Mouse (Mus musculus) C2C12 (cell line): Measurements from ENCODE around the gene P2ry14. TPM values are rescaled to one million over a fixed set of nuclear protein-coding genes. Genes with fewer than 3 reads are reported as not detected.
A peak's percentile ranks its signal among the peaks of the same experiment; 100 is the strongest.

Experiments
- H3K27me3 ChIP-seq: one replicate; pipeline ENCODE4 v1.6.1; 2011; ENCODE audit not compliant: control insufficient read depth, insufficient read depth, insufficient read length
- H3K36me3 ChIP-seq: one replicate; pipeline ENCODE4 v1.6.1; 2011; ENCODE audit not compliant: control insufficient read depth, insufficient read depth
- H3K4me3 ChIP-seq: one replicate; pipeline ENCODE4 v1.5.1; 2011; ENCODE audit warnings: mild to moderate bottlenecking, control low read depth; ENCODE audit not compliant: poor library complexity, insufficient read depth, severe bottlenecking
- H3K79me2 ChIP-seq: one replicate; pipeline ENCODE4 v1.6.1; 2011; ENCODE audit not compliant: control insufficient read depth, insufficient read depth
- H3K79me3 ChIP-seq: one replicate; pipeline ENCODE4 v1.6.1; 2011; ENCODE audit warnings: low read depth, control low read depth
- H3ac ChIP-seq: one replicate; pipeline ENCODE3; 2011; ENCODE audit warnings: low read depth; ENCODE audit not compliant: control insufficient read depth, insufficient read length
- CEBPB ChIP-seq: IDR thresholded peaks from one replicate; pipeline ENCODE4 v1.6.1; 2011; ENCODE audit warnings: low read depth, mild to moderate bottlenecking, control low read depth, moderate library complexity
- CTCF ChIP-seq: IDR thresholded peaks from one replicate; pipeline ENCODE4 v1.5.1; 2011; ENCODE audit not compliant: control insufficient read depth, insufficient read depth, insufficient read length
- FOSL1 ChIP-seq: IDR thresholded peaks from one replicate; pipeline ENCODE4 v1.8.0; 2011; ENCODE audit warnings: mild to moderate bottlenecking, low read length; ENCODE audit not compliant: poor library complexity, insufficient read depth, severe bottlenecking
- MAX ChIP-seq: IDR thresholded peaks from one replicate; pipeline ENCODE4 v1.6.1; 2011; ENCODE audit warnings: mild to moderate bottlenecking, control low read depth
- MYOD1 ChIP-seq: IDR thresholded peaks from one replicate; pipeline ENCODE4 v1.6.1; 2011; ENCODE audit warnings: low read depth; ENCODE audit not compliant: control insufficient read depth, insufficient read length
- MYOG ChIP-seq: IDR thresholded peaks from one replicate; pipeline ENCODE4 v1.6.1; 2011; ENCODE audit not compliant: control insufficient read depth, insufficient read length; ENCODE audit errors: extremely low read depth
- USF1 ChIP-seq: IDR thresholded peaks from one replicate; pipeline ENCODE4 v1.6.1; 2011; ENCODE audit warnings: low read depth, mild to moderate bottlenecking, control low read depth, moderate library complexity
- polyA plus RNA-seq: library from polyadenylated mRNA; unstranded; fragments of >200 nt; fragmentation: generic; extraction: Trizol; gene quantifications from one replicate; pipeline ENCODE4 v1.2.1, GENCODE M21; 2012; ENCODE audit warnings: missing spikeins

The P2ry14 gene
- polyA plus RNA-seq, 1 experiment = not detected

DNA sequence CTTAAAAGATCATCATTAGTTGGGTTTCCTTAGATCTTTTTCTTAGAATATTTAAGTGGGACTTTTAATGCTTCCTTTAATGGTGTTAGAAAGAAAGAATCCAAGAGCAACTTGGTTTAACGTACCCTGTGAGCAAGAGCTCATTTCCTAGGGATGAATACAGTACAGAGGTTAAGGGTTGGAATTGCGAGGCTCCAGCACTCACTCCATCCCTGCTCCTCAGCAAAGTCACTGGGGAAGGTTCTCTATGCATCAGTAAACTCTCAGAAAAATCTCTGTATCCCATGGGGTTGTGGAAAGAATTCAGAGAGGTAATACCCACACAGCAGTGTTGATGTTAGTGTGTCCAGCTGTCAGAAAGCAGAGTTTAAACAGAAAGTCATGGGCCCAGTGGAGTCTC lies 13.3 kb downstream of the P2ry14 start:
- Histone ChIP-seq H3K36me3 (no peaks in the 10 kb centered on the region), H3K4me3 (no peak overlapping the region), H3K79me2 (no peaks in the 10 kb centered on the region), H3ac (no peak overlapping the region), H3K79me3 (no peaks in the 10 kb centered on the region), H3K27me3 (no peaks in the 10 kb centered on the region)
- TF ChIP-seq MYOD1 (no peak), FOSL1 (no peak), USF1 (no peak), CTCF (no peak), CEBPB (no peak), MAX (no peak), MYOG (no peak)

DNA sequence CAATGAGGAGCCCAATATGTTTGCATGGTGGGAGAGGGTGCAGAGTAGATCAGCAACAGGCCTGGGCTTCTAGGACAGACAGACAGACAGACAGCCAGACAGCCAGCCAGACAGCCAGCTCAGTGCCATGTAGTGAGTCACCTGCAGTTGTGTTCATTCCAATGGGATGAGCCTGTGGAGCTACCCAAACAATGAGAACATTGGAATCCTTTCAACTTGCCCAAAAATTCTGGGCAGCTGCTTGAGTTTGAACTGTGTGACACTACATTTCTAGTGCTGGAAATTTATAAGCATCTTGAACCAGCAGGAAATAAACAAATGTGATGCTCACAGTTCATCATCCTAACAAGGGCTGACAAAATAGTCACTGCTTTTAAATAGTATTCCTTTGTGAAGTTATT lies 13.8 kb downstream of the P2ry14 start:
- Histone ChIP-seq H3K4me3 (no peak overlapping the region), H3K36me3 (no peaks in the 10 kb centered on the region), H3ac (no peak overlapping the region), H3K79me2 (no peaks in the 10 kb centered on the region), H3K27me3 (no peaks in the 10 kb centered on the region), H3K79me3 (no peaks in the 10 kb centered on the region)
- TF ChIP-seq MYOD1 = peak; percentile 8
- TF ChIP-seq MYOG = no peak

DNA sequence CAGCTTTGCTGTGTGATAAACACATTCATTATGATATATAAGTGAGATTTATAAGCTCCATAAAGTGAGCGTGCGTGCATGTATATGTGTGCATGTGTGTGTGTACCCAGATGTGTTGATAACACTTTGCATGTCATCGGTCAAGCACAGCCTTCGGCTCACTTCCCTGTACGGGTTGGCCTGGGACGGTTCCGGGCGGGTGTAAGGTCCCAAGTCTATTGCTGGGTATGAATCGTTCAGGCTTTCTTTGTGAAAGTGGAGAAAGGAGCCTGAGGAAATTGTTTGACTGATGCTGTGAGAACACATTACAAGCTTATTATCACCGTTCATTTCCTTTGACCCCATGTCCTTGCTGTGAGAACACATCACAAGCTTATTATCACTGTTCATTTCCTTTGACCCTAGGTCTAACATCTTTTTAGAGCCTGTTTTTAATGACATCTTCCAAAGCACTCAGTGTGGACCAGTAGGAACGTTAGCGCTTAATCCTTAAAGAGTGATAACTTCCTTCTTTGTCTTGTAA lies 14.4 kb downstream of the P2ry14 start:
- H3ac ChIP-seq = no peak overlapping the region
- TF ChIP-seq MAX (no peak), USF1 (no peak), MYOD1 (no peak), CEBPB (no peak), FOSL1 (no peak), CTCF (no peak), MYOG (no peak)

DNA sequence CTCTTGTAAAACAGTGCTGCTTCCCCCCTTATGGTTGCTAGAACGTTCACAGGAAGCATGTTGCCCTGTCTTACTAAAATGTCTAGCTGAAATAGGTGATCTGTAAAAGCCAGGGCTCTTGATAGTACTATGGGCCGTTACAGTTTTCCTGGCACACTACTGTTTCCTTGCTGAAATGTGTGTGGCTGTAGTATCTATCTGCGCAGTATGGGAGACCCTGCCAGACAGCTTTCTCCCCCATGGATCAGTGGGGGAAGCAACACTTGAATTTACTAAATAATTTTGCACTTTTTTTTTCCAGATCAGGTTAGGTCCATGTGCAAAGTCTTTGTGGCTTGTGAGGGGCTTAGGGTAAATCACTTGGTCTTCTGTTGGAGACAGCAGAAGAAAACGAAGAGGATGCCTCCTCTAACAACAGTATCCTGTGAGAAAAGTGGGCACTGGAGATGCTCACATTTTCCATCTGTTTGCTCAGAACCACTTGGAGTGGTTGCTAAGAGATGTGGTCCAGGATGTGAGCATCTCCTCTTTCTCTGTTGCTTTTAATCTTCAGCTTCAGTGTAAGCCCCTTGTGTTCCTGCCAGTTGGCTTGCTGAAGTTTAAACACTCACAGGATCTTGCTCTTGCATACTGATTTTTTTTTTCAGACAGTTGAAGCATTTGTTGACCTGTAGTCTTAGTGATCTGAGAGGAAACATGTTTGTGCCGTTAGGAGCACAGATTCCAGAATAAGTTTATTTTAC lies 17.3 kb downstream of the P2ry14 start:
- Histone ChIP-seq H3K4me3 (no peak overlapping the region), H3K79me2 (no peaks in the 10 kb centered on the region), H3ac (no peak overlapping the region), H3K27me3 (no peaks in the 10 kb centered on the region), H3K36me3 (no peaks in the 10 kb centered on the region), H3K79me3 (no peaks in the 10 kb centered on the region)
- TF ChIP-seq USF1 (no peak), MAX (no peak), CTCF (no peak), FOSL1 (no peak), CEBPB (no peak), MYOG (no peak), MYOD1 (no peak)

More for the DNA sequence above, 14.4 kb downstream of the P2ry14 start:
- Histone ChIP-seq H3K79me3 (no peaks in the 10 kb centered on the region), H3K79me2 (no peaks in the 10 kb centered on the region), H3K27me3 (no peaks in the 10 kb centered on the region), H3K4me3 (no peak overlapping the region), H3K36me3 (no peaks in the 10 kb centered on the region)

DNA sequence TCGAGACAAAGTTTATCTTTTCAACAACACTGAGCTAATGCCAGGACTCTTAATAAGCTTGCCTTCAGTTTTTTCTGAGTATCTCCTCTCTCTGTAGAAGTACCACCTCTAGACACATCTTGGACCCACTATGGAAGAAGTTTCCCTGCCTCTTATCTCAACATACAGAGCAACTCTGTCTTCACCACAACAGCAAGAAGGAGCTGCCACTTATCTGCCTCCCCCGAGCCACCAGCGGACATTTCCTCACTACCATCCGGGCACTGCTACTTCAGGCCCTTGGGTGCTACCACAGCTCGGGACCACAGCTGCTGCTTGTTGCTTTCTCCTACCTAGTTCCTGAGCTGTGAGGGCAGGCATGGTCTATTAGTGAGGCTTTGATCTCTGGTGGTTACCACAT lies 20.2 kb downstream of the P2ry14 start:
- no peaks in the 10 kb centered on the region for H3K79me2 ChIP-seq
- no peaks in the 10 kb centered on the region for H3K27me3 ChIP-seq
- TF ChIP-seq CEBPB (no peak), MYOG (no peak), MAX (no peak), FOSL1 (no peak), USF1 (no peak), CTCF (no peak), MYOD1 (no peak)

DNA sequence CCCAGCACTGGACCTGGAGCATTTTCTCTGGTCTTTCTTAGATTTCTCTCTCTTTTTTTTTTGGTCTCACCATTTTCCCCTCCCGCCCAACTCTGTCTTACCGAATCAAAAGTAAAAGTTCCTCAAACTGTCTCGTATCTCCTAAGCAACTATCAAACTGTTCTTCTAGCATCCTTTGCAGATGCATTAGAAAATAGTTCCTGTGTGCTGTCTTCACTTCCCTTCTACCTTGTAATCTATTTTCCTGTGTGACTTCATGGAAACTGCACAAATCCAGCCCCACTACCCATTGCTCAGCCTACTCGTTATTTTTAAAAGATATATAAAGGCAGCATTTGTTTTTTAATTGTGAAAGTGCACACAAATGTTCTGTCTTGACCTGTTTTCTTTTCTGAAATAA lies 21.5 kb downstream of the P2ry14 start:
- H3K36me3 ChIP-seq = no peaks in the 10 kb centered on the region
- H3K79me3 ChIP-seq = no peaks in the 10 kb centered on the region
- no peak overlapping the region for H3ac ChIP-seq
- no peak overlapping the region for H3K4me3 ChIP-seq
- H3K27me3 ChIP-seq = no peaks in the 10 kb centered on the region
- TF ChIP-seq FOSL1 (no peak), CEBPB (no peak), MYOG (no peak), USF1 (no peak), MAX (no peak), CTCF (no peak), MYOD1 (no peak)
- H3K79me2 ChIP-seq = no peaks in the 10 kb centered on the region

More for the DNA sequence above, 20.2 kb downstream of the P2ry14 start:
- Histone ChIP-seq H3K4me3 (no peak overlapping the region), H3K79me3 (no peaks in the 10 kb centered on the region), H3ac (no peak overlapping the region), H3K36me3 (no peaks in the 10 kb centered on the region)
